Comparison of ENCODE assay signal across 18 mouse cellular contexts in the genomic region with DNA sequence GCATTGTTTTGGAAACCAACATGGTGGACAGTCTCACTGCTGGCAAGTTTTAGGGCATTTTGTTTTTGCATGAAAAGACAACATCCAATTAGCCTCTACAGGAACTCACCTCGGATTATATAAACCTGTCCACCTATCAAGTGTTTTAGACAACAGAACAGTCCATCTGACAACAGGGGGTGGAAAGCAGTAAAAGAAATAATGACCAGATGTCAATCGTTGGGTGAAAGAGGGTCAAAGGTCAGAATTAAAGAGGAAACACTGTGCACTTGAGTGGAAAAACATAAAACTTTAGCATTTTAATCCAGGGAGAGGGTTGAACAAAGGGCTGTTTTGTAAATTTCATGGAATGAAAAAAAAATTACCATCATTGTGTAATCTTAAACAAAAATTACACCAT. TPM values are rescaled to one million over a fixed set of nuclear protein-coding genes. Genes with fewer than 3 reads are reported as not detected.
"Had no signal": no experiment of that assay in that cellular context is flagged by ENCODE, and none has a peak within 500 bp of the region (broad histone marks: within the 10 kb centered on the region; RNA-seq: fewer than 3 reads in every experiment).

No protein-coding gene starts in this region.

- DNase-seq: lung, adult 18-20 months; lung, embryonic 14.5 days; lung, postnatal 10 days; lung, postnatal 4 days; retina, postnatal 1 day; right cerebral cortex, adult 18-20 months; right cerebral cortex, postnatal 14 days; thymus, adult 2 months; thymus, postnatal 25 days; thymus, postnatal 4 days had no signal

- H3K27ac ChIP-seq: midbrain, embryonic 13.5 days; midbrain, embryonic 15.5 days; neural tube, embryonic 12.5 days; stomach, embryonic 15.5 days; stomach, postnatal 0 days had no signal

- H3K4me3 ChIP-seq: midbrain, embryonic 13.5 days; midbrain, embryonic 15.5 days; neural tube, embryonic 12.5 days; stomach, embryonic 15.5 days had no signal

RNA-seq across cellular contexts. Expression of a gene that starts 43.2 kb away (rescaled TPM):
- total RNA-seq: megakaryocyte, adult 5-6 weeks; monocyte, adult 5-6 weeks; neutrophil, adult 5-6 weeks had no signal
